Mouse (Mus musculus) hindbrain, embryonic 11.5 days (tissue): ENCODE measurements at regions not wholly inside any gene's neighbourhood (a gene's known extent, or its start where the extent isn't known, plus 50 kb on each side); places are given as distances from the start of the nearest gene placed in this dataset.

Experiments used
- ATAC-seq: fragments of 200-750 bp; cut with Nextera tagmentation; 2 replicates; pipeline ENCODE4 v1.8.0; 2017; ENCODE audit warnings: mild to moderate bottlenecking, moderate TSS enrichment, moderate library complexity; ENCODE audit not compliant: low FRiP score
- DNase-seq: peaks from one replicate; pipeline ENCODE4 v3.0.0-alpha.2; 2015; ENCODE audit warnings: low spot score
- H3K27ac ChIP-seq: fragments of 300-500 bp; sonication (generic); 2 replicates; pipeline ENCODE4 v1.5.1; 2014; ENCODE audit warnings: mild to moderate bottlenecking, low read depth, low read length
- H3K27me3 ChIP-seq: fragments of 300-500 bp; sonication (generic); 2 replicates; pipeline ENCODE4 v1.6.1; 2014; ENCODE audit warnings: mild to moderate bottlenecking, low read length, moderate library complexity, mixed read lengths; ENCODE audit not compliant: control insufficient read depth, insufficient read depth
- H3K36me3 ChIP-seq: fragments of 300-500 bp; sonication (generic); 2 replicates; pipeline ENCODE4 v1.6.1; 2014; ENCODE audit warnings: mild to moderate bottlenecking, low read length, moderate library complexity, mixed read lengths; ENCODE audit not compliant: control insufficient read depth, insufficient read depth
- H3K4me1 ChIP-seq: fragments of 300-500 bp; sonication (generic); replicated peaks from 2 replicates; pipeline ENCODE4 v1.6.1; 2014; ENCODE audit warnings: low read length, mixed read lengths; ENCODE audit not compliant: control insufficient read depth, insufficient read depth
- H3K4me2 ChIP-seq: fragments of 300-500 bp; sonication (generic); replicated peaks from 2 replicates; pipeline ENCODE4 v1.6.1; 2014; ENCODE audit warnings: mild to moderate bottlenecking, low read depth, low read length
- H3K4me3 ChIP-seq: fragments of 300-500 bp; sonication (generic); 2 replicates; pipeline ENCODE4 v1.5.1; 2014; ENCODE audit warnings: low read depth, low read length
- H3K9ac ChIP-seq: fragments of 300-500 bp; sonication (generic); 2 replicates; pipeline ENCODE4 v1.6.1; 2014; ENCODE audit warnings: low read depth, low read length
- H3K9me3 ChIP-seq: fragments of 300-500 bp; sonication (generic); 2 replicates; pipeline ENCODE4 v1.6.1; 2016; ENCODE audit warnings: low read length; ENCODE audit not compliant: control insufficient read depth
- WGBS: fragments of 180-500 bp; shearing (Covaris S2); extraction: QIAGEN DNeasy Blood & Tissue Kit; methylation state at CpG from one replicate; pipeline ENCODE4 v1.1.7; 2014; 5-methylcytosine and 5-hydroxymethylcytosine counted together

DNA sequence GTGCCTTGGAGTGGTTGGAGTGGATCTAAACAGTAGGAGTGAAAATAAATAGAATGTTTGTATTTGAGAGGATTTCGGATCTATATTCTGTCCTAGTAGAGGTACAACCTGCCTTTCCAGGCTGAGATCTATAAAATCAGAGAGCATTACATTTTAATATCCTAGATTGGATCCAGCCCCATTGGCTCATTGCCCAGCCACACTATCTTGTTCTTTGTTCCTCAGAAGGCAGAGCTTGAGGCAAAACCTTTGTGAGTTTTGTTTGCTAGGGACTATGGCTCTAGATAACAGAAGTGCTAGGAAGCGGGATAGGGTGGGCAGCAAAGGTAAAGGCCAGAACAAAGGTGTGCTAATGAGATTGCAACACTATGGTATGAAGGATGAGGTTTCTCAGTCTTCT is 78.7 kb upstream of the Cntln start:
- Histone ChIP-seq H3K9me3 (no peaks in the 10 kb centered on the region), H3K27me3 (no peaks in the 10 kb centered on the region), H3K4me3 (no peak overlapping the region), H3K9ac (no peak overlapping the region), H3K4me2 (no peak overlapping the region), H3K36me3 (no peaks in the 10 kb centered on the region), H3K27ac (no peak overlapping the region), H3K4me1 (no peaks in the 10 kb centered on the region)
- 95% methylated on average over 2 of the region's 2 CpGs for WGBS
- no peak for ATAC-seq
- no peak for DNase-seq

- H3K9me3 ChIP-seq, result no peaks in the 10 kb centered on the region
- no peaks in the 10 kb centered on the region for H3K4me1 ChIP-seq
- ATAC-seq, result no peak
- no peak overlapping the region for H3K27ac ChIP-seq
- no peak overlapping the region for H3K4me2 ChIP-seq
- no peaks in the 10 kb centered on the region for H3K27me3 ChIP-seq
- no peak overlapping the region for H3K9ac ChIP-seq
- H3K4me3 ChIP-seq, result no peak overlapping the region
- no peak for DNase-seq
- WGBS, result 87% methylated on average over 10 of the region's 10 CpGs
- no peaks in the 10 kb centered on the region for H3K36me3 ChIP-seq
These were observed 90.8 kb upstream of the Cntln start for GRCm38 (mm10) chr4:84793156-84793919.

GRCm38 (mm10) chr4:84786583-84786982 is 97.5 kb upstream of the Cntln start:
- DNase-seq (no peak), ATAC-seq (no peak)
- H3K27ac ChIP-seq, result no peak overlapping the region
- no peaks in the 10 kb centered on the region for H3K4me1 ChIP-seq
- no peak overlapping the region for H3K4me2 ChIP-seq
- H3K4me3 ChIP-seq, result no peak overlapping the region
- no peaks in the 10 kb centered on the region for H3K36me3 ChIP-seq
- no peak overlapping the region for H3K9ac ChIP-seq
- H3K9me3 ChIP-seq, result no peaks in the 10 kb centered on the region
- H3K27me3 ChIP-seq, result no peaks in the 10 kb centered on the region
- 56% methylated on average over 6 of the region's 6 CpGs for WGBS

- DNase-seq (no peak), ATAC-seq (no peak)
- H3K9me3 ChIP-seq, result no peaks in the 10 kb centered on the region
- no peak overlapping the region for H3K4me3 ChIP-seq
- no peak overlapping the region for H3K9ac ChIP-seq
- H3K36me3 ChIP-seq, result no peaks in the 10 kb centered on the region
- no peaks in the 10 kb centered on the region for H3K27me3 ChIP-seq
- H3K4me1 ChIP-seq, result no peaks in the 10 kb centered on the region
- no peak overlapping the region for H3K4me2 ChIP-seq
- no peak overlapping the region for H3K27ac ChIP-seq
- WGBS, result 41% methylated on average over 11 of the region's 11 CpGs
These were observed 93.1 kb upstream of the Bnc2 start for GRCm38 (mm10) chr4:84768161-84768560.

DNA sequence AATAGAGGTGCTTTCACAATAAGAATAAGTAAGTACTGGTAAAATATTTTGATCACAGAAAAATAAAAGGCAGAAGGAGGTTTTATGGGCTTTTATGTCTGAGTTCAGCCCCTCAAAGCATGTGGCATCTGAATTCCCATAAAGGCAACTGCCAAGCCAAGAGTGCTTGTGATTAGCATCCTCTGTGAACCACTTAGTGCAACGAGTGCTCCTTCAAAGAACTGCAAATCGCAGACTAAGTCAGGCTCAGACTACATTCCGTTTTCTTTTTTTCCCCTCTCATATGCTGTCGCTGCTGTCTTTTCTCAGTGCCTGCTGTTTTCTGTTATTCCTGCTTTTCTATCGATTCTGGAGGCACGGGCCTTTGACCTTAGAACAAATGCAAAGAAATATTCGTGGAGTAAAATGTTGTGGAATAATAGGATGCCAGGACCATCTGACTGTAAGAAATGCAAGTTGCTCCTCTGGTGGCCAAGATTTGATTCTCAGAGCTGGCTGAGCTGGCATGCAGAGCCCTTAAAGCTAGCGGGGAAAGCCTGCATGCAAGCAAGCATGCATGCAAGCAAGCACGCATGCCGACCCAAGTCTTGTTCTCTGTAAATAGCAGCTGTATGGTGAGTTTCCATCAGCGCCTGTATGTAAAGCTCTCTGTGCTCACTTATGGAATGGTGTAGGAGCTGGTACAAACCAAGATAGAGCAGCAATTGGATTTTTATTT is 91.8 kb upstream of the Bnc2 start:
- WGBS, result 58% methylated on average over 11 of the region's 11 CpGs

GRCm38 (mm10) chr4:84757172-84757571 is 82.1 kb upstream of the Bnc2 start:
- H3K27ac ChIP-seq, result no peak overlapping the region
- H3K4me3 ChIP-seq, result no peak overlapping the region
- 93% methylated on average over 5 of the region's 5 CpGs for WGBS
- H3K4me2 ChIP-seq, result no peak overlapping the region
- H3K9me3 ChIP-seq, result no peaks in the 10 kb centered on the region
- H3K4me1 ChIP-seq, result no peaks in the 10 kb centered on the region
- H3K27me3 ChIP-seq, result no peaks in the 10 kb centered on the region
- no peak overlapping the region for H3K9ac ChIP-seq
- no peak for DNase-seq
- no peaks in the 10 kb centered on the region for H3K36me3 ChIP-seq
- ATAC-seq, result no peak

More for the DNA sequence above, 91.8 kb upstream of the Bnc2 start:
- H3K9ac ChIP-seq, result no peak overlapping the region
- H3K27ac ChIP-seq, result no peak overlapping the region
- no peak for DNase-seq
- H3K4me2 ChIP-seq, result no peak overlapping the region
- no peaks in the 10 kb centered on the region for H3K27me3 ChIP-seq
- no peaks in the 10 kb centered on the region for H3K4me1 ChIP-seq
- no peak for ATAC-seq
- H3K4me3 ChIP-seq, result no peak overlapping the region
- H3K9me3 ChIP-seq, result no peaks in the 10 kb centered on the region
- no peaks in the 10 kb centered on the region for H3K36me3 ChIP-seq

GRCm38 (mm10) chr4:84752613-84753185 is 77.6 kb upstream of the Bnc2 start:
- Histone ChIP-seq H3K4me3 (no peak overlapping the region), H3K27ac (no peak overlapping the region), H3K4me1 (no peaks in the 10 kb centered on the region), H3K27me3 (no peaks in the 10 kb centered on the region), H3K9ac (no peak overlapping the region), H3K36me3 (no peaks in the 10 kb centered on the region), H3K4me2 (no peak overlapping the region), H3K9me3 (no peaks in the 10 kb centered on the region)
- WGBS, result 74% methylated on average over 8 of the region's 8 CpGs
- DNase-seq, result no peak
- no peak for ATAC-seq

DNA sequence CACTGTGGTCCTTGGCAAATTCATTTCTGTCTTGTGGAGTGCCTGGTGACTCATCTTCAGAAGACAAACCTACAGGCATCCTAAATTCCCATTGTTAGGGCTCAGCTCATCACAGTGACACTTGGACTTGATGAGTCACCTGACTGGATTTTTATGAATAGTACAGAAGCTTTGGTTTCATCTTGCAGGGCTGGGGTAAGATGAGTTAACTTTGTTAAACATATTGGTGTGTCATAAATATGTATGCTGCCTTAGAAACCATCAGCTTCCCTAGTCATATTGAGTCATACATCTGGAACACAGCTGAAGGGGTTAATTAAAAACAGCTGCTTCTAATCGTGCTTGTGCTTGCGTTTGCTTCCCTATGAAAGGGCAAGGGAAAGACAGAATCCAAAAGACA is 66.2 kb upstream of the Bnc2 start:
- WGBS, result 45% methylated on average over 2 of the region's 2 CpGs
- H3K27ac ChIP-seq, result no peak overlapping the region
- DNase-seq, result peak; percentile 18
- H3K4me2 ChIP-seq, result no peak overlapping the region
- H3K4me3 ChIP-seq, result no peak overlapping the region
- H3K27me3 ChIP-seq, result no peaks in the 10 kb centered on the region
- ATAC-seq, result no peak
- H3K9ac ChIP-seq, result no peak overlapping the region
- no peaks in the 10 kb centered on the region for H3K4me1 ChIP-seq
- H3K9me3 ChIP-seq, result no peaks in the 10 kb centered on the region
- no peaks in the 10 kb centered on the region for H3K36me3 ChIP-seq

DNA sequence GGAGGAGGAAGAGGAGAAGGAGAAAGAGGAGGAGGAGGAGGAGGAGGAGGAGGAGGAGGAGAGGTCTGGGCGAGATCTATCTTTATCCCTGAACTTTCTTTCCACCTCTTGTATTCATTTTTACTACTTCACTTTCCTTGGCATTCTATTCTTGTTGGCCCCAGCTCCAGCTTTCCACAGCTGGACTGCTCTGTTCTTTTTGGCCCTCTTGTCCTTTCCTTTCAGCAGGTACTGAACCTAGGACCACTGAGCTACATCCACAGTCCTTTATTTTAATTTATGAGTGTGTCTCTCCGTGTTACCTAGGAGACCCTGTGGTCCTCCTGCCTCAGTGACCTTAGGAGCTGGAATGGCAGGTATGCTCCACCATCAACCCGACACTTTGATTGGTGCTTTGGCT is 65.7 kb upstream of the Bnc2 start:
- ATAC-seq (no peak), DNase-seq (no peak)
- no peaks in the 10 kb centered on the region for H3K4me1 ChIP-seq
- 73% methylated on average over 3 of the region's 3 CpGs for WGBS
- H3K9ac ChIP-seq, result no peak overlapping the region
- no peak overlapping the region for H3K4me3 ChIP-seq
- no peaks in the 10 kb centered on the region for H3K27me3 ChIP-seq
- no peak overlapping the region for H3K27ac ChIP-seq
- H3K36me3 ChIP-seq, result no peaks in the 10 kb centered on the region
- no peaks in the 10 kb centered on the region for H3K9me3 ChIP-seq
- H3K4me2 ChIP-seq, result no peak overlapping the region
